Mouse (Mus musculus): Measurements from ENCODE around the gene Cdca7l. TPM values are rescaled to one million over a fixed set of nuclear protein-coding genes. Genes with fewer than 3 reads are reported as not detected.
"Not testable (repeated sequence)": the region's sequence is repeated elsewhere in the genome, so short reads cannot be mapped to it uniquely, and the experiment has no call there.

Gene Cdca7l
- polyA plus RNA-seq (2015; fragmentation: Nextera tagmentation; extraction: Ambion mirVana), result 20.4 and 27.0 TPM in 2 replicates

DNA sequence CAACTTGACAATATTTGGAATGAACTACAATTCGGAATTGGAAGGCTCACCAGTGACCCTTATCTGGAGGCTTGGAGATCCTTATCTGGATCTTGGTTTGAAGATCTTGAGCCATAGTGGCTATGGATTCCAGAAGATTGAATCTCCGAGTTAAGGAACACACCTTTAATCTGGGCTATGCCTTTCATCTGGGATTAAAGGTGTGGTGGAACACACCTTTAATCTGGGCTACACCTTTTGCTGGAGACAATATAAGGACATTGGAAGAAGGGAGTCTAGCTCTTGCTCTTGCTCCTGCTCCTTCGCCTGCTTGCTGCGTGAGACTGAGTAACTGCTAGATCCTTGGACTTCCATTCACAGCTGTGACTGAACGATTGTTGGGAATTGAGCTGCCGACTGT is at the start of gene Cdca7l:
Gene Cdca7l, plus strand, starts transcription at position 301 of the 400 bp plus-strand sequence.
- 100% methylated on average over 2 of the region's 6 CpGs for WGBS
- peaks cover 16% of the 10 kb centered on the region; the same call in 1 of the 2 replicates for H3K27me3 ChIP-seq
- H3K27ac ChIP-seq; H3K36me3 ChIP-seq (ENCODE audit: poor library complexity, severe bottlenecking); H3K9me3 ChIP-seq (replicated peaks); H3K4me2 ChIP-seq; H3K4me3 ChIP-seq; H3K9ac ChIP-seq; ATAC-seq: not testable (repeated sequence)
- H3K4me1 ChIP-seq, result peaks cover 35% of the 10 kb centered on the region

DNA sequence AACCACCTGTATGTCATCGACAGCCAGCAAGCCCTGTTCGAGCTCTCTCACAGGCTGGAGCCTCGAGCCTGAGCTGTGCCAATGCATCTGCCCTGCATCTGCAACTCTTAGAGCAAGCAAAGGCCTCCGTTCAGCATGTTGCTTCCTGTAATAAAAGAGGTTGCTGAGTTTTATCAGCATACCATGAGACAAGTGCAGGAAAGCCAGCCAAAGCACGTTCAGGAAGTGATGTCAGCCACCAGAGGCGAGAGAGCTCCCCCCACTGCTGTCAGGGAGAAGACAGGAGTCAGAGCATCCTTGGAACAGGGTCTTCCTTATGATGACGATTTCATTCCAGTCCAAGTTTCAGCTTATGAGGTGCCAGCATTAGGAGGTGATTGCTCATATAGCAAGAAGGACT is 48.1 kb upstream of the Cdca7l start:
- Histone ChIP-seq H3K4me1 (peaks cover 11% of the 10 kb centered on the region), H3K9me3 (replicated peaks) (no peaks in the 10 kb centered on the region), H3K27ac (no peak overlapping the region), H3K4me2 (no peak overlapping the region), H3K9ac (no peak overlapping the region), H3K27me3 (peaks cover 7% of the 10 kb centered on the region; the same call in 1 of the 2 replicates), H3K36me3 (ENCODE audit: poor library complexity, severe bottlenecking) (peaks cover 9% of the 10 kb centered on the region; the same call in 1 of the 2 replicates), H3K4me3 (no peak overlapping the region)
- no peak for ATAC-seq
- WGBS, result 86% methylated on average over 7 of the region's 7 CpGs

- Histone ChIP-seq H3K4me3 (no peak overlapping the region), H3K36me3 (ENCODE audit: poor library complexity, severe bottlenecking) (peaks cover 9% of the 10 kb centered on the region; the same call in 1 of the 2 replicates), H3K27me3 (peaks cover 2% of the 10 kb centered on the region; the same call in 1 of the 2 replicates), H3K4me2 (no peak overlapping the region), H3K9me3 (replicated peaks) (no peaks in the 10 kb centered on the region), H3K4me1 (peaks cover 6% of the 10 kb centered on the region; the same call in 1 of the 2 replicates), H3K27ac (no peak overlapping the region), H3K9ac (no peak overlapping the region)
- ATAC-seq, result no peak
- WGBS, result 95% methylated on average over 5 of the region's 5 CpGs
Observed at GRCm38 (mm10) chr12:117760373-117760772, 43.7 kb upstream of the Cdca7l start.

GRCm38 (mm10) chr12:117760846-117761245 is 43.2 kb upstream of the Cdca7l start:
- Histone ChIP-seq H3K4me3 (no peak overlapping the region), H3K9me3 (replicated peaks) (no peaks in the 10 kb centered on the region), H3K4me1 (peaks cover 6% of the 10 kb centered on the region; the same call in 1 of the 2 replicates), H3K27me3 (peaks cover 6% of the 10 kb centered on the region; the same call in 1 of the 2 replicates), H3K36me3 (ENCODE audit: poor library complexity, severe bottlenecking) (peaks cover 9% of the 10 kb centered on the region; the same call in 1 of the 2 replicates), H3K27ac (no peak overlapping the region), H3K4me2 (no peak overlapping the region), H3K9ac (no peak overlapping the region)
- no peak for ATAC-seq

- H3K27ac ChIP-seq, result no peak overlapping the region
- 52% methylated on average over 1 of the region's 1 CpGs for WGBS
- H3K4me1 ChIP-seq, result peaks cover 6% of the 10 kb centered on the region; the same call in 1 of the 2 replicates
- H3K4me3 ChIP-seq, result no peak overlapping the region
- peaks cover 6% of the 10 kb centered on the region; the same call in 1 of the 2 replicates for H3K27me3 ChIP-seq
- peaks cover 9% of the 10 kb centered on the region; the same call in 1 of the 2 replicates for H3K36me3 ChIP-seq (ENCODE audit: poor library complexity, severe bottlenecking)
- H3K9me3 ChIP-seq (replicated peaks), result no peaks in the 10 kb centered on the region
- H3K9ac ChIP-seq, result no peak overlapping the region
- no peak overlapping the region for H3K4me2 ChIP-seq
- ATAC-seq, result peak; percentile 78
Observed at GRCm38 (mm10) chr12:117761698-117762097, 42.4 kb upstream of the Cdca7l start.

GRCm38 (mm10) chr12:117763247-117763646 is 40.8 kb upstream of the Cdca7l start:
- no peak overlapping the region for H3K9ac ChIP-seq
- no peak for ATAC-seq
- 76% methylated on average over 3 of the region's 3 CpGs for WGBS
- H3K27me3 ChIP-seq, result peaks cover 6% of the 10 kb centered on the region; the same call in 1 of the 2 replicates
- peaks cover 6% of the 10 kb centered on the region; the same call in 1 of the 2 replicates for H3K4me1 ChIP-seq
- H3K36me3 ChIP-seq (ENCODE audit: poor library complexity, severe bottlenecking), result no peaks in the 10 kb centered on the region
- no peak overlapping the region for H3K4me2 ChIP-seq
- H3K27ac ChIP-seq, result no peak overlapping the region
- no peak overlapping the region for H3K4me3 ChIP-seq
- no peaks in the 10 kb centered on the region for H3K9me3 ChIP-seq (replicated peaks)

DNA sequence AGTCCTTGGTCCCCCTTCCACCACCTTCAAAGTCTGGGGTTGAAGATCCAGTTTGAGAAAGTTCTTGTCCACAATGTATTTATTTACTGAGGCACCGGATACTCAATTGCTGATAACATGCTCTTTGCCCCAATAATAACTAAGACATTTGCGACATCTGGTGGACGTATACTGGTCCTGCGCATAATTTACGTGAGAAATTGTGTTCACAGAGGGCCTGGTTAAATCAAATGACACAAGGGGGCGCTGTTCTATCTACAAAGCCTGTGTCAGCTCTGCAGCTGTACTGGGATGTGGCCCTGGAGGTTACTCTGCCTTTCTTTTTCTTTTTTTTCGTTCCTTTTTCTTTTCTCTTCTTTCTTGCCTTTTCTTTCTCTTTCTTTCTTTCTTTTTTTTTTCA is 39.2 kb upstream of the Cdca7l start:
- no peak overlapping the region for H3K9ac ChIP-seq
- no peak overlapping the region for H3K4me2 ChIP-seq
- H3K9me3 ChIP-seq (replicated peaks), result no peaks in the 10 kb centered on the region
- peaks cover 6% of the 10 kb centered on the region; the same call in 1 of the 2 replicates for H3K27me3 ChIP-seq
- 12% methylated on average over 7 of the region's 7 CpGs for WGBS
- no peak overlapping the region for H3K27ac ChIP-seq
- peak; percentile 69 for ATAC-seq
- no peaks in the 10 kb centered on the region for H3K36me3 ChIP-seq (ENCODE audit: poor library complexity, severe bottlenecking)
- H3K4me1 ChIP-seq, result peaks cover 6% of the 10 kb centered on the region; the same call in 1 of the 2 replicates
- no peak overlapping the region for H3K4me3 ChIP-seq

- H3K27ac ChIP-seq, result no peak overlapping the region
- H3K4me3 ChIP-seq, result no peak overlapping the region
- H3K9me3 ChIP-seq (replicated peaks), result no peaks in the 10 kb centered on the region
- 6% methylated on average over 5 of the region's 5 CpGs for WGBS
- no peaks in the 10 kb centered on the region for H3K36me3 ChIP-seq (ENCODE audit: poor library complexity, severe bottlenecking)
- no peak overlapping the region for H3K9ac ChIP-seq
- H3K4me1 ChIP-seq, result no peaks in the 10 kb centered on the region
- no peak overlapping the region for H3K4me2 ChIP-seq
- no peak for ATAC-seq
- peaks cover 15% of the 10 kb centered on the region for H3K27me3 ChIP-seq
Observed at GRCm38 (mm10) chr12:117769113-117769512, 35.0 kb upstream of the Cdca7l start.

- Histone ChIP-seq H3K4me3 (no peak overlapping the region), H3K27me3 (peaks cover 15% of the 10 kb centered on the region), H3K36me3 (ENCODE audit: poor library complexity, severe bottlenecking) (no peaks in the 10 kb centered on the region), H3K4me2 (no peak overlapping the region), H3K9me3 (replicated peaks) (no peaks in the 10 kb centered on the region), H3K27ac (no peak overlapping the region), H3K9ac (no peak overlapping the region), H3K4me1 (no peaks in the 10 kb centered on the region)
- 35% methylated on average over 2 of the region's 2 CpGs for WGBS
- ATAC-seq, result no peak
Observed at GRCm38 (mm10) chr12:117770211-117770610, 33.9 kb upstream of the Cdca7l start.

GRCm38 (mm10) chr12:117771156-117771555 is 32.9 kb upstream of the Cdca7l start:
- peaks cover 9% of the 10 kb centered on the region for H3K27me3 ChIP-seq
- no peak overlapping the region for H3K4me3 ChIP-seq
- H3K9ac ChIP-seq, result no peak overlapping the region
- WGBS, result 88% methylated on average over 4 of the region's 4 CpGs
- H3K36me3 ChIP-seq (ENCODE audit: poor library complexity, severe bottlenecking), result no peaks in the 10 kb centered on the region
- H3K4me1 ChIP-seq, result no peaks in the 10 kb centered on the region
- H3K27ac ChIP-seq, result no peak overlapping the region
- H3K9me3 ChIP-seq (replicated peaks), result no peaks in the 10 kb centered on the region
- no peak overlapping the region for H3K4me2 ChIP-seq
- ATAC-seq, result no peak

GRCm38 (mm10) chr12:117772638-117773037 is 31.5 kb upstream of the Cdca7l start:
- no peaks in the 10 kb centered on the region for H3K36me3 ChIP-seq (ENCODE audit: poor library complexity, severe bottlenecking)
- H3K27ac ChIP-seq, result no peak overlapping the region
- H3K9me3 ChIP-seq (replicated peaks), result no peaks in the 10 kb centered on the region
- peaks cover 9% of the 10 kb centered on the region for H3K27me3 ChIP-seq
- H3K4me2 ChIP-seq, result no peak overlapping the region
- WGBS, result 0% methylated on average over 2 of the region's 2 CpGs
- H3K9ac ChIP-seq, result no peak overlapping the region
- ATAC-seq, result peak; percentile 65
- H3K4me1 ChIP-seq, result no peaks in the 10 kb centered on the region
- H3K4me3 ChIP-seq, result no peak overlapping the region

DNA sequence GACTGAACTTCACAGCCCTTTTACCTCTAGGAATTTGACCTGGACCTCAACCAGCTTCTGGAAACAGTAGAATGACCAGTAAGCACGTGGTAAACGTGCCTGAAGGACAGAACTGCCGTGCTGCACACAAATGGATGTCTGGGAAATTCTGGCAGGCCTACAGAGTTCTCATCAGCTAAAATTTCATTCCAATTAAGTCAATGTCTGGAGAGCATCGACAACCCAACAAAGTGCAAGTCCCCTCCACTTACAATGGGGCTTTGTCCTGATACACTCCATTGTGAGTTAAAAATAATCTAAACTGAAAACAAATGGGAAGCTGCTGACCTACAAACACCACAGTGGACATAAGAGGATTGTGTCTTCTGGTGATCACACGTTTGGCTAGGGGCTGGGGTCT is 27.2 kb upstream of the Cdca7l start:
- WGBS, result 66% methylated on average over 5 of the region's 5 CpGs

GRCm38 (mm10) chr12:117781360-117781759 is 22.7 kb upstream of the Cdca7l start:
- no peak overlapping the region for H3K4me3 ChIP-seq
- whole genome bisulfite sequencing, result 49% methylated on average over 2 of the region's 2 CpGs
- H3K9me3 ChIP-seq (replicated peaks), result no peaks in the 10 kb centered on the region
- ATAC-seq, result no peak
- no peaks in the 10 kb centered on the region for H3K27me3 ChIP-seq
- no peak overlapping the region for H3K4me2 ChIP-seq
- H3K9ac ChIP-seq, result no peak overlapping the region
- H3K27ac ChIP-seq, result no peak overlapping the region
- peaks cover 4% of the 10 kb centered on the region for H3K4me1 ChIP-seq
- H3K36me3 ChIP-seq (ENCODE audit: poor library complexity, severe bottlenecking), result no peaks in the 10 kb centered on the region

More for the DNA sequence above, 27.2 kb upstream of the Cdca7l start:
- H3K4me3 ChIP-seq, result no peak overlapping the region
- no peaks in the 10 kb centered on the region for H3K9me3 ChIP-seq (replicated peaks)
- ATAC-seq, result no peak
- H3K9ac ChIP-seq, result no peak overlapping the region
- H3K27me3 ChIP-seq, result no peaks in the 10 kb centered on the region; the same call in 1 of the 2 replicates
- no peaks in the 10 kb centered on the region for H3K4me1 ChIP-seq
- H3K36me3 ChIP-seq (ENCODE audit: poor library complexity, severe bottlenecking), result no peaks in the 10 kb centered on the region
- no peak overlapping the region for H3K27ac ChIP-seq
- no peak overlapping the region for H3K4me2 ChIP-seq
